In genomic region chr4:82512743-82513425, GRCm38 (mm10) we compare ENCODE assay signal across 8 mouse cellular contexts.
DNase-seq lines count a peak whose midpoint lies in the region; ATAC-seq and TF ChIP-seq lines count a peak whose summit lies in the region.

No protein-coding gene starts in this region.

- no peaks in the 10 kb centered on the region for H3K9me3 ChIP-seq in ES-E14 (ENCODE audit: control insufficient read depth, insufficient read depth, low read depth, low read length)
- H3K9me3 ChIP-seq in forebrain, postnatal 0 days (ENCODE audit: low read length): no peaks in the 10 kb centered on the region
- H3K9me3 ChIP-seq in lung, embryonic 15.5 days: no peaks in the 10 kb centered on the region

- peak overlapping the region; percentile 70 for H3K4me3 ChIP-seq in ES-E14 (ENCODE audit: insufficient read depth in 1 of 2, low read depth in 1 of 2, low read length in 2 of 2, poor library complexity in 1 of 2, severe bottlenecking in 1 of 2)
- H3K4me3 ChIP-seq in forebrain, postnatal 0 days (ENCODE audit: low read depth, low read length): peak overlapping the region; percentile 51
- H3K4me3 ChIP-seq in lung, embryonic 15.5 days: peak overlapping the region; percentile 47

- no peaks in the 10 kb centered on the region for H3K27me3 ChIP-seq in forebrain, postnatal 0 days (ENCODE audit: insufficient read depth, low read length)
- H3K27me3 ChIP-seq in lung, embryonic 15.5 days: no peaks in the 10 kb centered on the region

- H3K4me2 ChIP-seq in forebrain, postnatal 0 days (ENCODE audit: low read depth): peak overlapping the region; percentile 86
- peak overlapping the region; percentile 93 for H3K4me2 ChIP-seq in lung, embryonic 15.5 days

- DNase-seq in ES-E14 (ENCODE audit: low read depth, low spot score): peak; percentile 80
- DNase-seq in cerebellum, adult 11-12 months: peak; percentile 99
- peak; percentile 95 for DNase-seq in forebrain, postnatal 0 days
- DNase-seq in heart, postnatal 36 days: peak; percentile 99
- peak; percentile 95 for DNase-seq in layer of hippocampus, adult 9-11 months
- peak; percentile 98 for DNase-seq in ovary, postnatal 14 days (ENCODE audit: low spot score)
- DNase-seq in thymus, postnatal 0 days (ENCODE audit: low spot score): peak; percentile 57

- peak overlapping the region; percentile 89 for H3K27ac ChIP-seq in ES-E14 (ENCODE audit: insufficient read depth, low read depth, low read length, poor library complexity, severe bottlenecking)
- peak overlapping the region; percentile 91 for H3K27ac ChIP-seq in forebrain, postnatal 0 days (ENCODE audit: low read depth, low read length)
- peak overlapping the region; percentile 96 for H3K27ac ChIP-seq in lung, embryonic 15.5 days

- H3K9ac ChIP-seq in ES-E14 (ENCODE audit: insufficient read depth, low read depth, low read length, poor library complexity, severe bottlenecking): peak overlapping the region; percentile 89
- H3K9ac ChIP-seq in forebrain, postnatal 0 days: peak overlapping the region; percentile 64
- H3K9ac ChIP-seq in lung, embryonic 15.5 days: peak overlapping the region; percentile 62

- intact Hi-C loops in heart, postnatal 36 days (cut with DNase I): no loop called here

- TF ChIP-seq CTCF in forebrain, postnatal 0 days (IDR thresholded peaks at IDR 0.05; ENCODE audit: low read depth): no peak

- ATAC-seq in forebrain, postnatal 0 days: peak; percentile 97
- peak; percentile 98 for ATAC-seq in lung, embryonic 15.5 days (ENCODE audit: borderline replicate concordance, extremely low read depth, low FRiP score, low TSS enrichment)

- in situ Hi-C loops in ES-E14 (cut with MboI; ENCODE audit: low sequenced_read_pairs in 2 of 2, unreplicated experiment in 2 of 2): no loop called here

- WGBS in forebrain, postnatal 0 days: 5% methylated on average over 61 of the region's 63 CpGs
- WGBS in lung, embryonic 15.5 days: under 1% methylated on average over 46 of the region's 63 CpGs

- no peaks in the 10 kb centered on the region for H3K36me3 ChIP-seq in ES-E14 (ENCODE audit: control insufficient read depth, insufficient read depth, low read length, poor library complexity, severe bottlenecking)
- no peaks in the 10 kb centered on the region for H3K36me3 ChIP-seq in forebrain, postnatal 0 days (ENCODE audit: insufficient read depth)
- no peaks in the 10 kb centered on the region for H3K36me3 ChIP-seq in lung, embryonic 15.5 days

- H3K4me1 ChIP-seq in ES-E14 (ENCODE audit: control insufficient read depth in 2 of 2, insufficient read depth in 2 of 2, low read length in 2 of 2, poor library complexity in 1 of 2): peaks cover 7 to 13% of the 10 kb centered on the region in 2 experiments
- peaks cover 6% of the 10 kb centered on the region; the same call in 1 of the 2 replicates for H3K4me1 ChIP-seq in forebrain, postnatal 0 days (ENCODE audit: insufficient read depth)
- peaks cover 44% of the 10 kb centered on the region for H3K4me1 ChIP-seq in lung, embryonic 15.5 days

TF ChIP-seq in ES-E14, 5 proteins besides CTCF, POLR2A, EP300 and RAD21:
- TF ChIP-seq HCFC1 (IDR thresholded peaks at IDR 0.05; ENCODE audit: borderline replicate concordance, insufficient read depth, low read length) (no peak), CHD2 (IDR thresholded peaks at IDR 0.05; ENCODE audit: low read depth, low read length) (no peak), ZNF384 (IDR thresholded peaks at IDR 0.05; ENCODE audit: low read depth, low read length) (no peak), MAFK (IDR thresholded peaks at IDR 0.05; ENCODE audit: insufficient read depth, low read depth, low read length) (no peak), ZC3H11A (IDR thresholded peaks at IDR 0.05; ENCODE audit: borderline replicate concordance, low read depth, low read length) (no peak)

Comparison
In these comparisons a context has a peak if more than half of its experiments do, and no peak if none do; other contexts are left out.
1. Peak in every context shown above with its lines: DNase-seq, ATAC-seq, H3K4me3 ChIP-seq and H3K27ac ChIP-seq.